Mouse (Mus musculus) 3T3-L1 (cell line): Measurements from ENCODE around the gene Tenm3.

Source experiments
- DNase-seq: peaks from one replicate; pipeline ENCODE4 v3.0.0-alpha.2; 2015; ENCODE audit warnings: low read depth, low spot score

Tenm3 gene

DNA sequence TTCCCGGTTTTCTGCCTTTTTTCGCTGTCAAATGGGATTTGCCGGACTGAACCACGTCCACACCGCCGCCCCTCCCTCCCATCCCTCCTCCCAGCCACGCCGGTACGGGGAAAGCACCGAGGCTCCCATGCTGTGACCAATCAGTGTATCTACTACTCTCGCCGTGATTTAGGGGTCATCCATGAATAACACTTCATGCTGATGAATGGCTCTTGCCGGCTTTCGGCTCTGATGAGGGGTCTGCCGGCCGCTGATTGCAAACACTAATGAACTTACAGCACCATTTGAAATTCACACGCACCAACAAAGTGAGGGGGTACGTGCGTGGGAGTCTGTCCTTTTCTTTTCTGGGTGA lies at the start of gene Tenm3:
Gene Tenm3 (minus strand): TSS at position 21 of the 355 bp plus-strand sequence.
- DNase-seq: no peak

GRCm38 (mm10) chr8:48890216-48890765 lies 46.5 kb upstream of the Tenm3 start:
- no peak for DNase-seq

- DNase-seq: no peak
Measured at GRCm38 (mm10) chr8:48884270-48884669, 40.5 kb upstream of the Tenm3 start.

DNA sequence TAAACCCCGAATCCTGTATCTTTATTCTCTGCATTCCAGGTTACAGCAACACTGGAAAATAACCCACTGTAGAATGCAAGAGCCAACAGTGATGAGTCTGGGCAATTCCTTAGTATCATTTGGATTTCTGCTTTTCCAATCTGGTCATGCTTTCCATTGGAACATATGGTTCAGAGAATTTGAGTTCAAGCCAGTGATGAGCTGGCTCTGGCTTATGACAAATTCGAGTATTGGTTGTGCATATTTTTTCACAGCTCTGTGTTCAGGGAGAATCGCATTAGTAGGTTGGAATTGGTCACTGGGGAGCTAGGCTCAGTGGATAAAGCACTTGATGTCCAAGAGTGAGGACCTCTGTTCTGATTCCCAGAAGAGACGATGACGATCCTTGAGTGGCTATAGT lies 36.8 kb upstream of the Tenm3 start:
- no peak for DNase-seq

- DNase-seq: no peak
Measured at GRCm38 (mm10) chr8:48865972-48866371, 22.2 kb upstream of the Tenm3 start.

- DNase-seq: no peak
Measured at GRCm38 (mm10) chr8:48865485-48865884, 21.7 kb upstream of the Tenm3 start.

- no peak for DNase-seq
Measured at GRCm38 (mm10) chr8:48850223-48851010, 6.7 kb upstream of the Tenm3 start.

DNA sequence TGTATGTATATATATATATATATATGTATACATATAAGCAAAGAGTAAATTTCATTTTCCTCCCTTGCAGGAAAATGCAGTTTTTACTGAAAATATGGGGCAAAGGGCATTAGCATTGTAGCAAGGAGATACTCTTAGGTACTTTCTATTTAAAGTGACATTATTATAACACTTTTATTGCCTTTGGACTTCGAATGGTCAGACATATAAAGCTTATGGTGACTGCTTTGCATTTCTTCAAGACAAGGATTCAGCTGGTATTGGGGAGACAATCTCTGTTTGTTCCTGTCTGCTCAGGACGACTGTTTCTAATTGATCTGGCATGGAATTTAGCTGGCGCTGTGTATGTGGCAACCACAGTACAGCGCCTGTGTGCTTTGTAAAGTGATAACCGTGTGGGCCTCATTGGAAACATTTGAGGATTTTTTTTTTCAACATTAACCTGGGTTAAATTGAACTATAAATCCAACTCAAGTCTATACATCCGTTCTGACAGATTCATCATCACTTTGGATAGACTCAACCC lies 5.4 kb upstream of the Tenm3 start:
- DNase-seq: no peak

DNA sequence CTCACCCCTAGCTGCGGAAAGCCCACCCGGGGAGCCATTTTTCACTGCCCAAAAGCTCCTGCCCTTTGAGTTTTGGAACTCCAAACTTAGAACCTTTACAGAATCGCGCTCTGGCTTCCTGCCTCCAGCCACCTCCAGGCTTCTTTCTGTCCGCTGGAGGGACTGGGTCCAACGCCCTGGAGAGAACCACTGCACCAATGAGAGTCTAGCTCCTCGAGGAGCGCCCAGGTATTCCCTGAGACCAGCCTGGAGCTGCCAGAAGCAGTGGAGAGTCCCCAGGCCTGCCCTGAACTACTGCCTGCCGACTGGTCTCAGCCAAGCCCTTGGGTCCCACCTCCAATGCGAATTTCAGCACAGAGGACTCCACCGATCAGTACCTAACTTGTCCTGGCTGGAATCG lies 1.2 kb upstream of the Tenm3 start:
- no peak for DNase-seq

DNA sequence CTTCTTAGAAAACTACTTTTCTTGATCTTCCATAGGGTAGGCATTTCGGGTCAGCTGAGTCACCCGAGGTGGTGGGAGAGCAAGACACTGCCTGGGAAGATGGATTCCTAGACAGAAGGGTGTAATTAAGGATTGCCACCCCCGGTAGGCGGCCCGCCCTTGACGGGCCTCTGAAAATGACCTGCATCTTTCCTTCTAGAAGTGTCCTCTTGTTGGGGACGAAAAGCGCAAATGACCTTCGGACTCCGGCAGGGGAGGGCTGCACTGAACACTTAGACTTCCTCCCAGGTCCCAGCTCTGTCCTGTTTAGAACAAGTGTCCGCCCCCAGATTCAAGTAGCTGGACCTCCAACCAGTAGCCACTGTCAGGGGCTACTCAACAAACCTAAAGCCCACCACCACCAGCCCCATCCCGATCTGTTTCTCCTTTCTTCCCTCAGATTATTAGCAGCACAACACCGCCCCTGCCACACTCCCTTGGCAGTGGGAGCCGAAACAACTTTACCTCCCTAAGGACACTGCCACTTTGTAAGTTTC lies 687 bp upstream of the Tenm3 start:
- no peak for DNase-seq

DNA sequence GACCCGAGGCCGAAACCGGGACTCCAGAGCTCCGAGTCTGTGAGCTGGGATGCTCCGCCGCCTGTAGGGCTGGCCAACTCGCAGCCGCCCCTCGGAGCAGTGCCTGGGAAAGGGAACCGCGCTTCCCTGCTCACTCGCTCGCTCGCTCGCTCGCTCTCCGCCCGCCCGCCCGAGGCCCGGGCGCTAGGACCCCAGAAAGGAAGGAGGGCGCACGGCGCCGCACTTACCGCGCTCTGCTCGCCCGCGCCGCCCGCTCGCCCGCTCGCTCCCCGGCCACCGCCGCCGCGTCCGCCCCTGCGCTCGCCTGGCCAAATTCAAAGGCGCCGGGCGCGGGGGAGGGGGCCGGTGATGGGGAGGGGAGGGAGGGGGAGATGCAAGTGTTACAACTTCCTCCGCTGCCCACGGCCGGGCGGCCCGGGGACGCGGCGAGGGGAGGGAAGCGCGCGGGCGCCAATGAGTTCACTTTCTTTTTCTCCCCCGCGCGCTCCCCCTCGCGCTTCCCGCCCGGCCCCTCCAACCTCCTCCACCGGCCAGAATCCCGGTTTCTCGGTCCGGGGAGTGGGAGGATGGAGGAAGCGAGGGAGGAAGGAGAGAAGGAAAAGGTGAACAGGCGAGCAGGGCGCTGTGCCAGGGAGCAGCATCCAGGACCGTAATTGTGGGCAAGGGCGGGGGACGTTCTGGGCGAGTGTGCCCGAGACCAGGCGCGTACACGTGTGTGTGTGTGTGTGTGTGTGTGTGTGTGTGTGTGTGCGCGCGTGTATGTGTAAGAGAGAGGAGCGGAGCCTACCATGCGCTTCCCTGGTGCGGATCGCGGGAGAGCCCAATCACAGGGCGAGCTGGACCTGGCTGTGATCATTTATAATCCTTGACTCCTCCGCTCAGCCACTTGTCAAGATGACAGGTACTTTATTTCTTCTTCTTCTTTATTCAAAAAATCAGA lies 490 bp downstream of the Tenm3 start:
- no peak for DNase-seq

- no peak for DNase-seq
Measured at GRCm38 (mm10) chr8:48842516-48842990, 1.2 kb downstream of the Tenm3 start.

- DNase-seq: no peak
Measured at GRCm38 (mm10) chr8:48842035-48842434, 1.7 kb downstream of the Tenm3 start.

DNA sequence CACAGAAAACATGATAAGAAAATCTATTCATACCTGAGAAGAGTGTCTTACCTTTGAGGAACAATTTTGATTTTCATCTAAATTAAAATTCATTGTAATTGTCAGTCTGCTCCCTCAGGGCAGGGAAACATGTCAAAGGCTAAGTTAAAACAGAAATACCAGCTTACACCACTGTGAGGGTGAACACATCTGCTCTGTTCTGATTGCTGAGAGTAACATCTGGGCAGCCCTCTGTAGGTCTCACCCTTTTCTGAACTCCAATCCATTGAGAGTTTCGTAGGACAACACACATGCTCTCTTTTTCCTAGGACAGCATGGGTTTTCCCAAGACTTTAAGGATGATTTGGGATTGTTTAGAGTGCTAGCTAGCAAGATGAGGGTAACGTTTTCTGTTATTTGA lies 8.0 kb downstream of the Tenm3 start:
- DNase-seq: no peak

DNA sequence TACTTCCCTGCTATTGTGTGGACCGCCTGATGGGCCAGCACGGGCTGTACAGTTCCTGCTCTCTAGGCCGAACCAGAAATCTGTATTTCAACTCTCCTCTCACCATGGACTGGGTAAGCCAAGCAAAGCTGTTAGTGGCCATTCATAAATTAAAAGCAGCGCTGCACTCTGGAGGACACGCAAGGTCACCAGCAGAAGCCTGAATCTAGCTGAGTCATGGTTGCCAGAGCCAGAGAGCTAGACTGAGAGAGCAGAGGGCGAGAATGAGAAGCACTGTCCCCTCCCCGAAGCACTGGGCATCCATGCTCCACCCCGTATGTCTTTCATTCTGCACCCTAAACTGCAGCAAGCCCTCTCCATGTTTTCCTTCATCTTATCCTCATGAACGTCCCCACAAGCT lies 16.3 kb downstream of the Tenm3 start:
- DNase-seq: no peak

DNA sequence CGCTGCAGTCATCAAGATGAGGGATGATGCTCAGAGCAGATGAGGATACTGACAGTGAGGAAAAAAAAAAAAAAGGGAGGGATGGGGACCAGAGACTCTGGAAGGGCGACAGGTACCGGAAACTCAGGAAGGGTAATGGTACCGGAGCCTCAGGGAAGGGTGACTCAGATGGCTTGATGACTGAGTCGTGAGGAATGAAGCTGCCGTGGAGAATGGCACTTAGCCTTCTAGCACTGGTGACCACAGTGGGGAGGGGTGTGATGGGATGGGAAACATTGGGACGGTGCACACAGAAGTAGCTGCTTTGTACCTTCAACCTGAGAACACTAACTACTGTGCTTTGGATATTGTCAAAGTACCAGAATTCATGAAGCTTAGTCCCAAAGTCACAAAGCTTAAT lies 18.1 kb downstream of the Tenm3 start:
- peak; percentile 49 for DNase-seq

DNA sequence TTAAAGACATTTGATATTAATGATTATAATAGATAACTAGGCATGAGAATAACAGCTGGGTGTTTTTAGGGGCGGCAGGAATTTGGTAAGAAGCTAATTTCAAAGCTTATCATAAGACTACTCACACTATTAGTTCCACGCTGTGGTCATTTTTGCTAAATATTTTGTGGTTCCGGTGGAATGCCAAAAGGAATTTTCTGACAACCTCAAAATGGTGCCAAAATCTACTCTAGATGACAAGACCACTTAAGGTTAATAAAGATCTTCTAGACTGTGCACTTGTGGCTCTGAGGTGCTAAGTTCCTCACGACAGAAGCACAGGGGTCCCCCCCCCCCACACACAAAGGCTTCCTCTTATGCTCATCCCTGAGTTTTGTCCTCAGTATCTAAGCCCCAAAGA lies 21.5 kb downstream of the Tenm3 start:
- peak; percentile 52 for DNase-seq

- DNase-seq: no peak
Measured at GRCm38 (mm10) chr8:48819962-48820361, 23.8 kb downstream of the Tenm3 start.

- DNase-seq: no peak
Measured at GRCm38 (mm10) chr8:48819348-48819747, 24.4 kb downstream of the Tenm3 start.

- no peak for DNase-seq
Measured at GRCm38 (mm10) chr8:48816941-48817340, 26.8 kb downstream of the Tenm3 start.

DNA sequence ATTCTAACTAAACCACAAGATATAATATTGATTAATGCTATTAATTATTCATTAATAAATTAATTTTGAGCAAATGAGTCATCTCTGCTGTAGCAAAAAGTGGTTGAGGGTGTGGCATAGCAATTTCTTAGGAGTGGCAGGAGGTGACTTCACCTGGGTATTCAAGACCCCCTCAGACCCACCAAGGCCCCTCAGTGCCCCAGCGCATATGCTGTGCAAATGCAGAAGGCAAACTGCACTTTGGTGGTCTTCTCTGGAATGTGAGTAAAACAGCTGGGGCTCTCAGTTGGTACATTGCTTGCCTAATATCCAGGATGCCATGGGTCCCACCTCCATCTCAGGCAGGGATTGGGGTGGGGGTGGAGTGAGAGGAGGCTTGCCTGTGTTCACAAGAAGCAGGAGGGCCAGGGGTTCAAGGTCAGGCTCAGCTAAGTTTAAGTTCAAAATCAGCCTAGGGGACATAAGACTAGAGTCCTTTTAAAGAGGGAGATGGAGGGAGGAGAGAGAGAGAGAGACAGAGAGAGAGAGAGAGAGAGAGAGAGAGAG lies 31.5 kb downstream of the Tenm3 start:
- DNase-seq: no peak

DNA sequence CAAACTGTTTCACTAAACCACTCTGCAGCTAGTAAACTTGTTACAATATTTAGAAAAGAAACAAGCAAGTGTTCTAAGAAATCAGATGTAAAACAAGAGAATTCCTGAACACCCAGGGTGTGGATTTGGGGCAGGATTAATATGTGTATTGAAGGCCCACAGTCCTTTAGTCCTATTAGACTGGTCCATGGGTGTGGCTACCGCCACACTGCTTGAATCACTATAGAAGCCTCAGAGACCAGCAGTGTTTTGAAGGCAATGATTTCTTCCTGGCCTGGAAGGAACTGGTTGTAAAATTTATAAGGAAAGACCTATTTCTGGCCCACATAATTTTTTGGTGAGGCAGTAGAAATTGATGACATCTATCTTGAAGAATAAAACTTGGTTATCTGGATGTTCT lies 33.1 kb downstream of the Tenm3 start:
- DNase-seq: no peak
